Mouse (Mus musculus) left cerebral cortex, adult 2 months (tissue): Measurements from ENCODE around the gene Sec13. TPM values are rescaled to one million over a fixed set of nuclear protein-coding genes. Genes with fewer than 3 reads are reported as not detected.
"Not testable (repeated sequence)": the region's sequence is repeated elsewhere in the genome, so short reads cannot be mapped to it uniquely, and the experiment has no call there.

Experiments
- DNase-seq, 2 experiments: peaks; one replicate each; pipeline ENCODE4 v3.0.0; 2021 to 2022; ENCODE audit warnings: low spot score in 2 of 2, mixed read lengths in 1 of 2; ENCODE audit errors: extremely low spot score in 1 of 2
- H3K27ac ChIP-seq: fragments of 200-600 bp; 2 replicates; pipeline ENCODE4 v1.8.1; 2022
- H3K4me3 ChIP-seq: fragments of 200-600 bp; 2 replicates; pipeline ENCODE4 v1.8.1; 2022
- CTCF ChIP-seq: fragments of 200-600 bp; IDR thresholded peaks from 2 replicates; pipeline ENCODE4 v1.8.1; 2022; ENCODE audit warnings: antibody characterized with exemption, mild to moderate bottlenecking, moderate library complexity
- intact Hi-C: fragments of 180-260 bp; cut with DNase I; formaldehyde crosslinking; loops from one replicate; pipeline ENCODE4 v1.15.1; 2025
- total RNA-seq, 2 experiments: library from RNA; stranded (reverse); gene quantifications; 2 replicates each; pipeline ENCODE4 v1.2.3; 2021

Sec13 gene
- total RNA-seq, 2 experiments from 2014 or later = 67.5 to 67.8 TPM

DNA sequence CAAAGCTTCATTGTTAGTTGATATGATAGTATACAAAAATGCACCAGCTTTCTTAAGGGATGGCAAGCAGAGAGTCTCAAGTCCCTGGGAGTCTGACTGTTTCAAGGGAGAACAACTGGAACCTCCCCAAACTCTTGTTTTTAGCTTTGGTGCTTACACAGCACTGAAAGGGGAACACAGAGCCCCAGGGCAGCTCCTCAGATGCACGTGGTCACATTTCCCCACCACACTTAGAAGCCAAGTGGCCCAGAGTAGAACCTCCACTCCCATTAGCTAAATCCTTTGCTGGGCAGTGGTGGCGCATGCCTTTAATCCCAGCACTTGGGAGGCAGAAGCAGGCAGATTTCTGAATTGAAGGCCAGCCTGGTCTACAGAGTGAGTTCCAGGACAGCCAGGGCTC is 882 bp upstream of the Sec13 start:
- no peak for DNase-seq
- no peak for TF ChIP-seq CTCF
- intact Hi-C loops = no loop called here
- no peak overlapping the region for H3K4me3 ChIP-seq
- H3K27ac ChIP-seq = no peak overlapping the region; the same call in none of the 2 replicates

DNA sequence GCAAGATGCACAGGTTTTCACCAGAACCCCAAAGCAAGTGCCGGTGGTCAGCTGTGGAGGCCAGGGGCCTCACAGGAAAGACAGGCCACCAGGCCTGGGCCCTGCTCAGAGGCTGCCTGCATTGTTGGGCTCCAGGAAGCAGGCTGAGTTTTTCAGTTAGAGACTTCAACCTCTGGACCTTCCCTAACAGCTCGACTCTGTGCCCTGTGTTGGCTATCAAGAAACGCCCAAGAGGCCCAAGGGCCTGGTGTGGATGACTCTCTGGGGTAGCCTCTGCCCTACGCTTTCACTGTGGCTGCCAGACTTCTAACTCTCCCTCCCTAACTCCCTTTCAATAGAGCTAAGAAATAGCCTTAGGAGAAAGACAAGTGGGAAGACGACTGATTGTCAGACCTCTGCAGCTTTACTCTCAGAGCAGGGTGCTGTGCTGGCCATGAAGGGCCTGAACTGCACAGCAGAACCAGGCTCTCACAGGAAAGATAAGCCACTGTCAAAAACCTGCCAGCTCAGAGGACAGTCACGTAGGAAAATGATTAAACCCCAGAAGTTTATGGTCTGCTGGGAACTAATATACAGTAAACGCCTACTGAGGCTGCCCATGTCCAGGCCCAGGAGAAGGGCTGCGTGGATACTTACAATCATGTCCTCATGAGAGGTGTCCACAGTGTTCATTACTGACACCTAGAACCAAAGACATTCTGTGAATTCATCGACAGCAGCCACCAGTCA is 3.1 kb downstream of the Sec13 start:
- no peak for TF ChIP-seq CTCF
- no peak for DNase-seq
- H3K4me3 ChIP-seq = no peak overlapping the region
- intact Hi-C loops = no loop called here
- no peak overlapping the region for H3K27ac ChIP-seq

GRCm38 (mm10) chr6:113731296-113731695 is 9.2 kb downstream of the Sec13 start:
- intact Hi-C loops = loop anchor here (2.0 kb wide), 1 partner anchor 24 kb away; no protein-coding TSS in a partner anchor
- Histone ChIP-seq H3K27ac (no peak overlapping the region), H3K4me3 (no peak overlapping the region)
- TF ChIP-seq CTCF = no peak
- DNase-seq = no peak

GRCm38 (mm10) chr6:113728181-113728580 is 12.4 kb downstream of the Sec13 start:
- Histone ChIP-seq H3K27ac (no peak overlapping the region), H3K4me3 (no peak overlapping the region)
- DNase-seq = no peak
- intact Hi-C loops = no loop called here
- TF ChIP-seq CTCF = no peak

- H3K4me3 ChIP-seq = no peak overlapping the region
Measured at GRCm38 (mm10) chr6:113721061-113721460, 19.5 kb downstream of the Sec13 start.

GRCm38 (mm10) chr6:113719878-113720277 is 20.7 kb downstream of the Sec13 start, which contains the start of gene Ghrl:
Gene Ghrl, minus strand, starts transcription at chr6:113719880.
- H3K27ac ChIP-seq = no peak within 1 kb of the TSS
- no peak within 1 kb of the TSS for H3K4me3 ChIP-seq
- no peak for TF ChIP-seq CTCF
- no peak for DNase-seq
- intact Hi-C loops = no loop called here

More at GRCm38 (mm10) chr6:113721061-113721460, 19.5 kb downstream of the Sec13 start:
- DNase-seq = no peak
- no peak for TF ChIP-seq CTCF
- no peak overlapping the region for H3K27ac ChIP-seq
- intact Hi-C loops = no loop called here

DNA sequence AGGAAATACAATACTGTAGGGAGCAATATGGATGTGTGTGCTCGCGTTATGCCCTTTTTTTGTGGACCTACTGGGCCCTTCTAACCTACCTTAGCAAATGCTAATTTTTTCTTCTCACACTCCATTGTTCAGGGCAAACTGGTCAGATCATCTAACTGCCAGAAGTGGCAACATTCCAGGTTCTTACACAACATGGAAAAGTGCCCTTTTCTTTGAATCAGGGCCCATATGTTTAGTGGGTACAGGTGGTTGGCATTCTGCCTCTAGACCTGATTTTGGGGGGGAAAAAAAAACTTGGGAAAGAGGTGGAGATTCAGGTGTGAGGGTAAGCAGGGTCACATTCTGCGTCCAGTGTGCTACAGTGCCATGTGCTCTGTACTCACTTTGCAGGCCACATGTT is 23.0 kb downstream of the Sec13 start:
- DNase-seq = no peak
- intact Hi-C loops = no loop called here
- TF ChIP-seq CTCF = no peak
- no peak overlapping the region for H3K4me3 ChIP-seq
- no peak overlapping the region for H3K27ac ChIP-seq

GRCm38 (mm10) chr6:113714797-113715196 is 25.7 kb downstream of the Sec13 start:
- DNase-seq = no peak
- TF ChIP-seq CTCF = no peak
- Histone ChIP-seq H3K27ac (peak overlapping the region; percentile 38), H3K4me3 (no peak overlapping the region)
- intact Hi-C loops = no loop called here

DNA sequence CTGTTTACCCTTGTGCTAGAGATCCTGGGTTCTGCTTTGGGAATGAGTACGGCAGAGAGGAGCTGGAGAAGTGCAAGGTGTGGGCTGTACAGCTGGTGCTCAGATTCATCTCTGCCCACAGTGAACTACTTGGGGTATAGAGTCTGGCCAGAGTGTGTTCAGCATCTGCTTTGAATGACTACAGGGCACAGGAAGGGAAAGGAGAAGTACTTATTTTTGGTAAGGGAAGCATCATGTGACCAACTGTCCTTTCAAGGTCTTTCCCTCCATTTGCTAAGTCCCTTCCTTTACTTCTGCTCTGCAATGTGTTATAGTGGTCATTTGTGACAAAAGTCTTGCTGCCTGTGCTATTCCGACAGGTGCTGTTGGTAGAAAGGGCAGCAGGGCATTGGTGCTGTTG is 26.3 kb downstream of the Sec13 start:
- TF ChIP-seq CTCF = no peak
- intact Hi-C loops = no loop called here
- H3K4me3 ChIP-seq = no peak overlapping the region
- peak overlapping the region; percentile 38 for H3K27ac ChIP-seq
- no peak for DNase-seq

GRCm38 (mm10) chr6:113713389-113713788 is 27.2 kb downstream of the Sec13 start:
- DNase-seq, intact Hi-C loops, H3K27ac ChIP-seq, H3K4me3 ChIP-seq: not testable (repeated sequence)

GRCm38 (mm10) chr6:113712718-113713117 is 27.8 kb downstream of the Sec13 start:
- no peak for TF ChIP-seq CTCF
- Histone ChIP-seq H3K27ac (no peak overlapping the region), H3K4me3 (no peak overlapping the region)
- intact Hi-C loops = no loop called here
- DNase-seq = no peak

DNA sequence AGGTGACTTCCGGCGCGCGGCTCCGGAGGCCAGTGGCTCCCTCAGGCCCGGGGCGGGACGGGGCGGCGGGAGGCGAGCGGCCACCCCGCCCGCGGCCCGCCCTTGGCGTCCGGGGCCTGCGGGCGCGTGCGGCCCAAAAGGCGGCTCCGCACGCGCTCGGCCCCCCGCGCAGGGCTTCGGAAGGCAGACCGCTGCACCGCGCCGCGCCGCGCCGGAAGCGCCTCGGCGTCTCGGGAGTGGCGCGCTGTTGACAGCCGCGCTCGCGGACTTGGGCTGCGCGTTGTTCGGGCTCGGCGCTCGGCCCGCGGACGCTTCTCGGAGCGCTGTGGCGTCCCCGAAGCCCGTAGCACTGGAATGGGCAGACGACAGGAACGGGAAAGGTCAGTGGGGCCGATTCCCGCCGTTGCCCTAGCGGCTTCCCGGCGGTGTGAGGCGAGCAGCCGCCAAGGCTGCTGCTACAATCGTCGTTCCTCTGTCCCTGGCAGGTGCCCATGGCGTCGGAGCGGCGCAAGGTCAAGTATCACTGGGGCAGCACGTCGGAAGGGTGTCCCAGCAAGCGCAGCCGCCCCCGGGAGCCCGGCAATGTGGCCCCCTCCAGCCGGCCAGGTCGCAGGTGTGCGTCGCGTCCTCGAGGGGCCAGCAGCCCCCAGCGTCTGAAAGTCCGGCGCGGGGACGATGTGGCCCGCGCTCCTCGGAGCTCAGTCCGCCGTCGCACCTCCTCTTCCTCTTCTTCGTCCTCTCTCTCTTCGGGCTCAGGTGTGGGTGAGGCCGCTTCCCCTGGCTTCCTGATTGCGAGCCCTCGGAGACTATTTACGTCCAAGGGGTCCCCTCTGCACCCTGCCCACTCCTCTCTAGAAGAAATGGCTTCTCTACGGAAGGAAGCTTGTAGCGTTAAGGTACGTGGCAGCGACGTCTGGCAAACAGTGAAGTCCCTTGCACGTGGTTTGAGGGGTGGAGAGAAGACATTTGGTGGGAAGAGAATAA is 43.0 kb downstream of the Sec13 start:
- peak in 1 of 2 experiments; percentile 38 for DNase-seq
- no peak; the same call in 1 of the 2 replicates for TF ChIP-seq CTCF
- Histone ChIP-seq H3K4me3 (peak overlapping the region; percentile 95), H3K27ac (peak overlapping the region; percentile 74)
- intact Hi-C loops = loop anchor here (5.0 to 10.0 kb wide), 2 partner anchors 60 to 253 kb away; partner anchors contain the start of genes Irak2 and Jagn1
